Mouse (Mus musculus): Measurements from ENCODE around the gene Slc16a13. TPM values are rescaled to one million over a fixed set of nuclear protein-coding genes. Genes with fewer than 3 reads are reported as not detected.

Gene Slc16a13
- polyA plus RNA-seq, 1 experiment from 2014 or later = 7.4 TPM

DNA sequence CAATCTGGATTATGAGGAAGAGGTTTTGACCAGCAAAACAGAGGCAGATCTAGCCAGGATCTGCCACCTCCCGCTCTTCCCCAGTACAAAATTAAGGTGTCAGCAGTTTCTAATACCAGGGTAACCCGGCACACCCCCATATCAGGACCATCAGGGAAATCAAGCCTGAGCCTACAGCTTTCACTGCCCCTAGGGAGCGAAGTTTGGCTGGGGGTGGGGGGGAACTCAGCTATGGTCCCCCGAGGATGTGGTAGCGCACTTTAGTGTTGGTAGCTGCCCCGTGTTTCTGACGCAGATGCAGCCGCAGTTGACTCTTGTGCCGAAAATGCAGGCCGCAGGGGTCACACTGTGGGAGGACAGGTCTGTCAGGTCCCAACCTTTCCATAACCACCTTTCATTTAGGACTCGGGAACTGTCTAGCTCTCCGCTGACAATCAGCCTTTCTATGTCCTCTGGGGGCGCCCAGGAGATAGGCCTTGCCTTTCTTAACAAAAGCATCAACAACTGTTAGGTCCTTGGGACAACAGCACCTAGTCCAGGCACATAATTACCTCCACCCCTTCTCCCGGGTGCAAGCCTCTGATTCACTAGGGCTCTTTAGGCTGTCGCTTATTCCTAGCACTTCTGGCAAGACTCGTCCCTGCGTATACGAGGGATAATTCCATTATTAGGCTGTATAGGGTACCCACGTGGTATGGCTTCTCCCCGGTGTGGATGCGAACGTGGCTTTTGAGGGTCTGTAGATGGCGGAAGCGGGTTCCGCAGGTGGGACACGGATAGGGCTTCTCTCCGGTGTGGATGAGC, 5.1 kb upstream of the Slc16a13 start:
- Histone ChIP-seq H3K4me3 (ENCODE audit: inconsistent target) (no peak overlapping the region), H3K36me3 (ENCODE audit: inconsistent target) (no peaks in the 10 kb centered on the region), H3K79me2 (ENCODE audit: inconsistent target) (peaks cover 14% of the 10 kb centered on the region), H3K27ac (no peak overlapping the region)
- 86% methylated on average over 27 of the region's 27 CpGs for WGBS (ENCODE audit: missing documents)

- Histone ChIP-seq H3K27ac (no peak overlapping the region), H3K79me2 (ENCODE audit: inconsistent target) (peaks cover 19% of the 10 kb centered on the region), H3K4me3 (ENCODE audit: inconsistent target) (no peak overlapping the region), H3K36me3 (ENCODE audit: inconsistent target) (no peaks in the 10 kb centered on the region)
- WGBS (ENCODE audit: missing documents) = 20% methylated on average over 9 of the region's 9 CpGs
Measured at GRCm38 (mm10) chr11:70223724-70224123, 2.9 kb upstream of the Slc16a13 start.

GRCm38 (mm10) chr11:70221603-70222500, 988 bp upstream of the Slc16a13 start:
- 7% methylated on average over 14 of the region's 14 CpGs for whole genome bisulfite sequencing (ENCODE audit: missing documents)
- H3K4me3 ChIP-seq (ENCODE audit: inconsistent target) = peak overlapping the region; percentile 93
- peak overlapping the region; percentile 95 for H3K27ac ChIP-seq

DNA sequence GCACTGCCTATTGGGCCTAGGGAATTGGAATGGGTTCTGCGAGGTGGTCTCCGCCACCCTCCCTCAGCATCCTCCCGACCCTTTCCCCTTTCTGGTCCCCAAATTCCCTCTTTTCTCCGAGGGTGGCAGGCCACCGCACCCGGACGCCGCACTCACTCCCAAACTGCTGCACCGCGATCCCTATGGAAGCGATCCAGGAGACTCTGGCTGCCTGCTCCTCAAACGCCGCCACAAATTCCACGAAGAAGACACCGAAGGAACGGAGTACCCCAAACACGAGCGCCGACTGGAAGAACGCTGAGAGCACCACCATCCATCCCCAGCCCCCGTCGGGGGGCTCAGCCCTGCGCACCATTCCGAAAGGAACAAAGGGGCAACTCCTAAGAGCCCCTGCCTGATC, 541 bp downstream of the Slc16a13 start:
- H3K36me3 ChIP-seq (ENCODE audit: inconsistent target) = 0 out of 2 replicates have a peak, but pooled peaks cover 9% of the 10 kb centered on the region
- peaks cover 19% of the 10 kb centered on the region for H3K79me2 ChIP-seq (ENCODE audit: inconsistent target)
- H3K4me3 ChIP-seq (ENCODE audit: inconsistent target) = peak overlapping the region; percentile 93
- WGBS (ENCODE audit: missing documents) = 2% methylated on average over 24 of the region's 24 CpGs
- peak overlapping the region; percentile 95 for H3K27ac ChIP-seq

More at GRCm38 (mm10) chr11:70221603-70222500, 988 bp upstream of the Slc16a13 start:
- 0 out of 2 replicates have a peak, but pooled peaks cover 8% of the 10 kb centered on the region for H3K36me3 ChIP-seq (ENCODE audit: inconsistent target)
- H3K79me2 ChIP-seq (ENCODE audit: inconsistent target) = peaks cover 19% of the 10 kb centered on the region

GRCm38 (mm10) chr11:70219873-70220272, 991 bp downstream of the Slc16a13 start:
- Histone ChIP-seq H3K36me3 (ENCODE audit: inconsistent target) (0 out of 2 replicates have a peak, but pooled peaks cover 9% of the 10 kb centered on the region), H3K27ac (peak overlapping the region; percentile 95)
- 71% methylated on average over 7 of the region's 7 CpGs for WGBS (ENCODE audit: missing documents)

DNA sequence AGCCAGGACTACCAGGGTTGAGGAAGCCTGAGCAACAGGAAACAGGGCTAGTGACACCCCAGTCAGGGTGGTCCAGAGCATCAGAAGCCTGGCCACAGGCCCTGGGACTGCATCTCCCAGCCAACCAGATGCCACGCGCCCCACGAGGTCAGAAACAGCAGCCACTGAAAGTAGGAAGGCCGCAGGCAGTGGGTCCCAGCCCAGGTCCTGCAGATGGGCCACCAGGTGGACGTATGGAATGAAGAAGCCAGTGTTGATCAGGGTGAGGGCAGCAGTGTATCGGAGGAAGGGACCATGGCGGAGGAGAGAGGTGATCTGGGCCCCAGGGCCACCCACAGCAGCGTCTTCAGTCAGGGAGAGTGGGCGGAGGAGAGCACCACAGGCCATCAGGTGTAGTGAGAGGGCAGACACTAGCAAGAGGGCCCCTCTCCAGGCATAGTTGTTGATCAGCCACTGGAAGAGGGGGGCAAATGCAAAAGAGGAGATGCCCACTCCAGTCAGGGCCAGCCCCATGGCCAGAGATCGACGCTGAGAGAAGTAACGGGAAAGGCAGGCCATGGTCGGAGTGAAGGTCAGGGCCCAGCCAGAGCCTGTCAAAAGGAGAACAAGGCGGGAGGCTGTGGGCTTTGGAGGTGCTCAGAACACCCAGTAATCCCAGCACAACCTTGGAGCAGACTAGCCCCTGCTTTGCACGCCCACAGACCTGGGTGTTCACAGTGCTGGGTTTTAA, 2.0 kb downstream of the Slc16a13 start:
- WGBS (ENCODE audit: missing documents) = 92% methylated on average over 15 of the region's 15 CpGs
- Histone ChIP-seq H3K36me3 (ENCODE audit: inconsistent target) (0 out of 2 replicates have a peak, but pooled peaks cover 9% of the 10 kb centered on the region), H3K27ac (no peak overlapping the region), H3K79me2 (ENCODE audit: inconsistent target) (peaks cover 19% of the 10 kb centered on the region), H3K4me3 (ENCODE audit: inconsistent target) (no peak overlapping the region)

More at GRCm38 (mm10) chr11:70219873-70220272, 991 bp downstream of the Slc16a13 start:
- H3K4me3 ChIP-seq (ENCODE audit: inconsistent target) = peak overlapping the region; percentile 93
- peaks cover 19% of the 10 kb centered on the region for H3K79me2 ChIP-seq (ENCODE audit: inconsistent target)

DNA sequence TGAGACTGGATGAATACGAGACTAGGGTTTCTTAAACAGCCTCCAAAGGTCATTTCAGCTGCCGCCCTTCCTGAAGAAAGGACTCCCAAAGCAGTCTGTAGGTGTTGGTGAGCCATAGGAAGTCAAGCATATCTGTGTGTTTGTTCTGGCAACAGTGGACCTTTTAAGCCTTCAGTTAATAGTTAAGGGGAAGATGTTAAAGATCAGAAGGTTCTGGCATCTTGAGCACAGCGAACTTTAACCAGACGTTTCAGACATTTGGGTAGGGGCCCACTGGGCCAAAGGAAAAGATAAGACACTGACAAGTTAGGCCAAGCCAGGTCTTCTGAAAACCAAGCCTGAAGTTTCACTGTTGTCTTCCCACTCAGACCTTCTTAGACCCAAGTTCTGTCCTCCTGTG, 2.8 kb downstream of the Slc16a13 start:
- WGBS (ENCODE audit: missing documents) = 94% methylated on average over 4 of the region's 4 CpGs
- Histone ChIP-seq H3K27ac (no peak overlapping the region), H3K79me2 (ENCODE audit: inconsistent target) (peaks cover 19% of the 10 kb centered on the region), H3K4me3 (ENCODE audit: inconsistent target) (no peak overlapping the region), H3K36me3 (ENCODE audit: inconsistent target) (0 out of 2 replicates have a peak, but pooled peaks cover 9% of the 10 kb centered on the region)

- peaks cover 5% of the 10 kb centered on the region; the same call in 1 of the 2 replicates for H3K79me2 ChIP-seq (ENCODE audit: inconsistent target)
- no peak overlapping the region for H3K4me3 ChIP-seq (ENCODE audit: inconsistent target)
- H3K27ac ChIP-seq = no peak overlapping the region
- 0 out of 2 replicates have a peak, but pooled peaks cover 9% of the 10 kb centered on the region for H3K36me3 ChIP-seq (ENCODE audit: inconsistent target)
- 100% methylated on average over 2 of the region's 3 CpGs for WGBS (ENCODE audit: missing documents)
Measured at GRCm38 (mm10) chr11:70216103-70216502, 4.8 kb downstream of the Slc16a13 start.

DNA sequence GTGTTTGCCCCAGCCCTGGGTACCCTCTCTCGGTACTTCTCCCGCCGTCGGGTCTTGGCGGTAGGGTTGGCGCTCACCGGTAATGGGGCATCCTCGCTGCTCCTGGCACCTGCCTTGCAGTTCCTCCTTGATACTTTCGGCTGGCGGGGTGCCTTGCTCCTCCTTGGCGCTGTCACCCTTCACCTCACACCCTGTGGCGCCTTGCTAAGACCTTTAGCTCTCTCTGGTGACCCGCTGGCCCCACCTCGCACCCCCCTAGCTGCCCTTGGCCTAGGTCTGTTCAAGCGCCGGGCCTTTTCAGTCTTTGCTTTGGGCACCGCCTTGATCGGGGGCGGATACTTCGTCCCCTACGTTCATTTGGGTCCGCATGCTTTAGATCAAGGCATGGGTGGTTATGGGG, 5.6 kb downstream of the Slc16a13 start:
- H3K79me2 ChIP-seq (ENCODE audit: inconsistent target) = peaks cover 5% of the 10 kb centered on the region; the same call in 1 of the 2 replicates
- 60% methylated on average over 22 of the region's 22 CpGs for WGBS (ENCODE audit: missing documents)
- no peak overlapping the region for H3K27ac ChIP-seq
- H3K4me3 ChIP-seq (ENCODE audit: inconsistent target) = no peak overlapping the region
- H3K36me3 ChIP-seq (ENCODE audit: inconsistent target) = 0 out of 2 replicates have a peak, but pooled peaks cover 9% of the 10 kb centered on the region

GRCm38 (mm10) chr11:70214856-70215209, 6.0 kb downstream of the Slc16a13 start:
- Histone ChIP-seq H3K36me3 (ENCODE audit: inconsistent target) (0 out of 2 replicates have a peak, but pooled peaks cover 9% of the 10 kb centered on the region), H3K79me2 (ENCODE audit: inconsistent target) (peaks cover under 1% of the 10 kb centered on the region; the same call in 1 of the 2 replicates), H3K27ac (no peak overlapping the region), H3K4me3 (ENCODE audit: inconsistent target) (no peak overlapping the region)
- WGBS (ENCODE audit: missing documents) = 32% methylated on average over 14 of the region's 18 CpGs

GRCm38 (mm10) chr11:70214191-70214855, 6.5 kb downstream of the Slc16a13 start:
- H3K4me3 ChIP-seq (ENCODE audit: inconsistent target) = no peak overlapping the region
- H3K36me3 ChIP-seq (ENCODE audit: inconsistent target) = 0 out of 2 replicates have a peak, but pooled peaks cover 9% of the 10 kb centered on the region
- no peak overlapping the region for H3K27ac ChIP-seq
- H3K79me2 ChIP-seq (ENCODE audit: inconsistent target) = no peaks in the 10 kb centered on the region; the same call in 1 of the 2 replicates
- WGBS (ENCODE audit: missing documents) = 6% methylated on average over 45 of the region's 46 CpGs

DNA sequence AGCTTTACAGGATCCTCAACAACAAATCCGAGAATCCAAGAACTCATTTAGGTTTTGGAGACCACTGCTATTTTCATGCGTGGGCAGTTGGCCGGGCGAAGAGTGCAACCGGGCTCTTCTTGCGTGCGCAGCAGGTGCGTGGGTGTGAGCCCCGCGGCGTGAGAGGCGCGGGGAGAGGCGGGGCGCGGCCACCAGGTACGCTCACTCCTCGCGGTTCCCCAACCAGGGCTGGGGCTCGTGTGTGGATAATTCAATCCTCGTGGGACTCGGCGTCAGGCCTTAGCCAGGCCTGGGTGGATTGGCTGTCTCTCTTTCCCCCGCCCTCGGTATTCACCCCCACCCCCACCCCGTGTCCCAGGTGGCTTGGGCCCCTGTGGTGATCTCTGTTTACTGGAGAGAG, 7.1 kb downstream of the Slc16a13 start:
- Histone ChIP-seq H3K79me2 (ENCODE audit: inconsistent target) (no peaks in the 10 kb centered on the region), H3K36me3 (ENCODE audit: inconsistent target) (0 out of 2 replicates have a peak, but pooled peaks cover 9% of the 10 kb centered on the region), H3K27ac (no peak overlapping the region), H3K4me3 (ENCODE audit: inconsistent target) (no peak overlapping the region)
- WGBS (ENCODE audit: missing documents) = 14% methylated on average over 26 of the region's 26 CpGs

DNA sequence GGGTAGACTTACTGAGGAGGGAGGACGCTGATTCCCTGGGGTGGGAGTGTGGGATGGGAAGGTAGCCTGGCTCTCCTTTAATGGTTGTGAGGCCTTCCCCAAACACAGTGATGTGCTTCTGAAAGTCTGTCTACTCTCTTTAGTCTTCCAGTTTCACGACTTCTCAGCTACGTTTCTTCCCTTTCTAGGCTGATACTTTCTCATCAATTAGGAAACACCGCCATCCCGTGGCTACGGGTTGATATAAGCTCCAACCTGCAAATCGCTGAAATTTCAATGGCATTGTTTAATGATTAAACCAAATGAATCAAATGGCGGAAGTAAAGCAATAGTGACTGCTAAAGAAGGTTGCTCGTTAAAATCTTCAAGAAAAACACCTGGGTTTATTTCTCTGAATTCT, 8.0 kb downstream of the Slc16a13 start:
- Histone ChIP-seq H3K27ac (no peak overlapping the region), H3K36me3 (ENCODE audit: inconsistent target) (0 out of 2 replicates have a peak, but pooled peaks cover 9% of the 10 kb centered on the region), H3K79me2 (ENCODE audit: inconsistent target) (no peaks in the 10 kb centered on the region), H3K4me3 (ENCODE audit: inconsistent target) (no peak overlapping the region)
- WGBS (ENCODE audit: missing documents) = 10% methylated on average over 9 of the region's 9 CpGs

All from macrophage (primary cell).